Mouse (Mus musculus) kidney, embryonic 15.5 days (tissue): ENCODE measurements around the gene Pabpn1l. TPM values are rescaled to one million over a fixed set of nuclear protein-coding genes. Genes with fewer than 3 reads are reported as not detected.

Experiments used
- ATAC-seq: fragments of 200-750 bp; cut with Nextera tagmentation; replicated peaks from 2 replicates; pipeline ENCODE4 v1.8.0; 2017; ENCODE audit warnings: moderate TSS enrichment; ENCODE audit not compliant: low FRiP score
- H3K27ac ChIP-seq: fragments of 300-500 bp; sonication (generic); 2 replicates; pipeline ENCODE4 v1.5.1; 2015; ENCODE audit warnings: mild to moderate bottlenecking, inconsistent platforms
- H3K27me3 ChIP-seq: fragments of 300-500 bp; sonication (generic); 2 replicates; pipeline ENCODE4 v1.6.1; 2015; ENCODE audit warnings: inconsistent platforms
- H3K36me3 ChIP-seq: fragments of 300-500 bp; sonication (generic); 2 replicates; pipeline ENCODE4 v1.6.1; 2015; ENCODE audit warnings: inconsistent platforms
- H3K4me1 ChIP-seq: fragments of 300-500 bp; sonication (generic); 2 replicates; pipeline ENCODE4 v1.6.1; 2015; ENCODE audit warnings: inconsistent platforms
- H3K4me2 ChIP-seq: fragments of 300-500 bp; sonication (generic); 2 replicates; pipeline ENCODE4 v1.6.1; 2015; ENCODE audit warnings: moderate library complexity, mild to moderate bottlenecking, inconsistent platforms
- H3K4me3 ChIP-seq: fragments of 300-500 bp; sonication (generic); replicated peaks from 2 replicates; pipeline ENCODE4 v1.5.1; 2015; ENCODE audit warnings: mild to moderate bottlenecking, inconsistent platforms
- H3K9ac ChIP-seq: fragments of 300-500 bp; sonication (generic); 2 replicates; pipeline ENCODE4 v1.6.1; 2015; ENCODE audit warnings: mild to moderate bottlenecking, inconsistent platforms
- H3K9me3 ChIP-seq: fragments of 300-500 bp; sonication (generic); replicated peaks from 2 replicates; pipeline ENCODE4 v1.6.1; 2016; ENCODE audit warnings: inconsistent platforms
- WGBS: fragments of 180-500 bp; shearing (Covaris S2); methylation state at CpG from one replicate; pipeline ENCODE4 v1.1.7; 2015; ENCODE audit warnings: mixed read lengths; 5-methylcytosine and 5-hydroxymethylcytosine counted together
- polyA plus RNA-seq: library from polyadenylated mRNA; unstranded; fragments of >200 nt; fragmentation: Nextera tagmentation; extraction: Ambion mirVana; gene quantifications from 2 replicates; pipeline ENCODE4 v1.2.1, GENCODE M21; 2015

Gene Pabpn1l
- polyA plus RNA-seq, 1 experiment from 2014 or later = 0.18 TPM

DNA sequence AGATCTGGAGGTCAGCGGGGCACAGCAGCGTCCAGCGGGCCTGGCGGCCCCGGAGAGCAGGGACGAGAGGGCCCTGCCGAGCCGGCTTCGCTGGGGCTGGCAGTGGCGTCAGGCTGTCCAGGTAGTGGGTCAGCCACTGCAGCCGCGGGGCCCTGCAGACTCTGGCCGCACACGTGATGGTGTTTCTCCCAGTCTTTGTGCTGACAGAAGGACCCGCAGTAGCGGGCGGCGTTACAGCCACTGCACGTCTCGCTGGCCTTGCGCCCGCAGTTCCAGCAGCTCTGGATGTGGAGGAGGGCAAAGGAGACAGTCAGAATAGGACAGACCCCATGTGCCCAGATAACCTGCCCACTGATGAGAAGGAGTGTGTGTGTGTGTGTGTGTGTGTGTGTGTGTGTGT is 8.2 kb upstream of the Pabpn1l start:
- WGBS = 54% methylated on average over 22 of the region's 22 CpGs
- Histone ChIP-seq H3K27me3 (peaks cover 15% of the 10 kb centered on the region), H3K4me2 (peak overlapping the region; percentile 14), H3K4me1 (0 out of 2 replicates have a peak, but pooled peaks cover 11% of the 10 kb centered on the region), H3K9me3 (no peaks in the 10 kb centered on the region), H3K4me3 (no peak overlapping the region), H3K36me3 (peaks cover 8% of the 10 kb centered on the region; the same call in 1 of the 2 replicates), H3K9ac (no peak overlapping the region), H3K27ac (no peak overlapping the region)
- peak; percentile 52 for ATAC-seq

DNA sequence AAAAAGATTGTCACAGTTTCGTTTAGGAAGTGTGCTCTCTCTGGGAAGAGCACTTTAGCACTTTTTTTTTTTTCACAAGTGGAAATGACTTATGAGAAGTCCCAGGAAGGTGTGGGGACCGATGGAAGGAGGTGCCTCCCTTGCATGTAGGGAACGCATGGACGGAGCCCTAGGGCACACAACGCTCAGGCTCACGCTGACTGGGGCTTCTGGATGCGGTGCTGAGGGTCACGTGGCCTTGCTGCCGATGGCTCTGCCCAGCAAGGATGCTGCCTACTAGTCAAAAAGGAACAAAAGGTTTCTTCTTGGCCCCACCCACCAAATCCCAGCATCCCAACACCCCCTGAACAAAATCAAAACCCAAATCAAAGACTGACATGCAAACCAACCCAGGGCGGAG is 6.8 kb upstream of the Pabpn1l start:
- WGBS = 37% methylated on average over 10 of the region's 10 CpGs
- H3K4me3 ChIP-seq = no peak overlapping the region

DNA sequence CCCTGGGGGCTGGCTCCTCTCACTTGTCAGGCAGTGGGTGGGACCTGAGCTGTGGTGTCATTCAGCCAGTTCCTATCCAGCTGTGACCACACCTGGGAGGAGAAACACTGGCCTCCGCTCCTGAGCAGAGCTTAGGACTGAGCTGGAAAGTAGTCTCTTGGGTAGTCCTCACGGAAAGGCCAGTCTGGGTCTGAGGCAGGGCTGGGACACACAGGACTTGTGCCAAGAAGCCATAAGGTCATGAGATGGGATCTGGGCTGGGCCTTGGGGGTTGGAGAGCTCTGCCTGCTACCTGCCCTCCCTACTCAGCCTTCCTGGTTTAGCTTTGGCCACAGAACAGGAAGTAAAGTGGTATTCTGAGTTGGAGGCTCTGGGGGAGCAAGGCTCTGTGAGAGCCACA is 4.4 kb upstream of the Pabpn1l start:
- no peak overlapping the region for H3K27ac ChIP-seq
- H3K27me3 ChIP-seq = peaks cover 15% of the 10 kb centered on the region
- H3K36me3 ChIP-seq = no peaks in the 10 kb centered on the region
- ATAC-seq = no peak
- WGBS = 79% methylated on average over 2 of the region's 2 CpGs
- H3K4me1 ChIP-seq = peaks cover 5% of the 10 kb centered on the region; the same call in 1 of the 2 replicates
- H3K9ac ChIP-seq = no peak overlapping the region
- no peaks in the 10 kb centered on the region for H3K9me3 ChIP-seq
- no peak overlapping the region for H3K4me3 ChIP-seq
- no peak overlapping the region for H3K4me2 ChIP-seq

More for the DNA sequence above, 6.8 kb upstream of the Pabpn1l start:
- Histone ChIP-seq H3K9ac (no peak overlapping the region), H3K4me2 (no peak overlapping the region), H3K27ac (no peak overlapping the region), H3K9me3 (no peaks in the 10 kb centered on the region), H3K27me3 (peaks cover 15% of the 10 kb centered on the region), H3K4me1 (0 out of 2 replicates have a peak, but pooled peaks cover 4% of the 10 kb centered on the region), H3K36me3 (peaks cover 8% of the 10 kb centered on the region; the same call in 1 of the 2 replicates)
- no peak for ATAC-seq

DNA sequence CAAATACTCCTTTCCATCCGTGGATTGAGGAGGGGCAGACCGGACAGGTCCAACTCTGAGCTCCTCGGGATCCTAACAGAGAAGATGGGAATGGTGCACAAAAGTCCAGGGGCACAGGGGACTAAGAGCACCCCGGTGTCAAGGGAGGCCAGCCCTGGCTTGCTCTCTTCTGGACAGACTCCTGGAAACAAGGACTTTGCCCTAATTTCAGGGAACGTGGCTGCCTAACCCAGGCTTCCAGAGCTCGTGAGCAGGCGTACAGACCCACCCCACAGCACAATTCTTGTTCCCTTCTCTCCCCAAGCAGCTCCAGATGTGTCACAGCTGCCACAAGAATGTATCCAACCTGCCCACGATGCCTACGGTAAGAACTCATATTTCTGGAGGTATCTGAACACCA is 3.3 kb upstream of the Pabpn1l start:
- 84% methylated on average over 9 of the region's 9 CpGs for WGBS
- Histone ChIP-seq H3K9ac (no peak overlapping the region), H3K36me3 (no peaks in the 10 kb centered on the region), H3K9me3 (no peaks in the 10 kb centered on the region), H3K4me2 (no peak overlapping the region), H3K27me3 (peaks cover 15% of the 10 kb centered on the region), H3K27ac (no peak overlapping the region), H3K4me3 (no peak overlapping the region), H3K4me1 (peaks cover 13% of the 10 kb centered on the region)
- ATAC-seq = no peak

DNA sequence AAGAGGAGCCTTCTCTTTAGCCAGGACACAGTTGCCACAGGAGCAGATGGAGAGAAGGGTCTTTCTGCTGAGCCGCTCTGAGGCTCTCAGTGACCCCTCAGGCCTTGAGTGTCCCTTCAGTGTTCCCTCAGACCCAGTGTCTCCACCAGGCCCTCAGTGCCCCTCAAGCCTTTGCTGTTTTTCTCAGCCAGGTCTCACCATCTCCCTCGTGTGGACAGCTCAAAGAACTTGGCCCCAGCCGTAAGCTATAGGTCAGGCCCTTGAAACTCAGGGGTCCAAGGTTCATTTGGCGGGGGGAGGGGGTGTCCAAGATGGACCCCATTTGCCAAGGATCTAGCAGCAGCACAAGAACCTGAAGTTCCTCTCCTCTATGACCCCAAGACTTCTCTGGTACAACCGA is 2.1 kb upstream of the Pabpn1l start:
- no peak for ATAC-seq
- Histone ChIP-seq H3K4me2 (no peak overlapping the region), H3K9ac (no peak overlapping the region), H3K27me3 (peaks cover 9% of the 10 kb centered on the region), H3K36me3 (no peaks in the 10 kb centered on the region), H3K4me1 (peaks cover 22% of the 10 kb centered on the region), H3K9me3 (no peaks in the 10 kb centered on the region), H3K27ac (no peak overlapping the region), H3K4me3 (no peak overlapping the region)
- 68% methylated on average over 5 of the region's 5 CpGs for WGBS

DNA sequence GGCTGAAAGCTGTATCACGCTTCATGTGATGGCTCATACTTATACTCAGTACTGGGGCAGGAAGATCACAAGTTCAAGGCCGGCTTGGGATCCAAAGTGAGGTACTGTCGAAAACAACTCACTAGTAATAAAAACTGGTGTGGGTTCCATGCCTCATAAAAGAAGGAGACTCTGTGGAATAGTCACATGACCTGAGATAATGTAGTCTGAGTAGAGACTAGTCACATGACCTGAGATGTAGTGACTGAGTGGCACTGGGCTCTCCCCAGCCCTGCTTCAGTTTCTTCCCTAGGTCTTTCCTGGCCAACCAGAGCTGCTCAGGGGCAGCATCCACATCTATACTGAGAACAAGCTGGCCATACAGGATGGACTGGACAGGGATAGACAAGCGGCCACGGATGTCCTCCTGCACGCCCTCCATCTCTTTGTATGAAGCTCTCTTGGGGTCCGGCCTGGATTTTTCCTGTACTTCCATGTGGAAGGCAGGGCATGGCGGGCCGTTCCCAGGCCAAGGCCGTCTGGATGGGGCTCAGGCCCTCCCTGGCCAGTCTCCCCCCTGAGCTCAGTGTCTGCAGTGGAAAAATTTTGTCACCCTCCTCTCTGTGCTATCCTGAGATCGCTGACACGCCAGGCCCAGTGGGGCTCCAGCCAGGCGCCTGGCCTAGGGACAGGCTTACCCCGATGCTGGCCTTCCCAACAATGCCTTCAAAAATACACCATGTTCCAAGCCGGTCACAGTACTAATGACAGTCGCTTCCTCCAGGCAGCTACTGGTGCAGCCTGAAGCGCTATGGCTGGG is 1.5 kb upstream of the Pabpn1l start:
- Histone ChIP-seq H3K4me2 (no peak overlapping the region), H3K4me1 (peaks cover 25% of the 10 kb centered on the region), H3K4me3 (no peak overlapping the region), H3K27ac (no peak overlapping the region), H3K36me3 (no peaks in the 10 kb centered on the region), H3K9me3 (no peaks in the 10 kb centered on the region), H3K9ac (no peak overlapping the region), H3K27me3 (0 out of 2 replicates have a peak, but pooled peaks cover 5% of the 10 kb centered on the region)
- ATAC-seq = no peak
- WGBS = 91% methylated on average over 17 of the region's 17 CpGs

DNA sequence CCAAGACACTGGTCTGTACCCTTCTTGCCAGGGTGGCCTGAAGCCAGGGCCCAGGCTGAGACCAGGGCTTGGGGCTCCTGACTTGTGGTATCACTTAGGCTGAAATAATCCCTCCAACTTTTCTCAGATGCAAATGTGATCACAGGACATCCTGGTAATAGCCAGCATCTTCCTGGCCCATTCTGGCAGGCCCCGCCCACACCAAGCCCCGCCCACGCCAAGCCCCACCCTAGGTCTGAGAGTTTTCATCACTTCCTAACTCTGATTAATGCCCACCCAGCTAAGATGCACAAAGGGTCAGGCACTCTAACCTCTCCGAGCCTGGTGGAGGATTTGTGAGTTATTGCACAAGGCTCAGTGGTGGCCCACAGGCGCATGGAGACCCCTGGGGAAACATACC is 2.1 kb downstream of the Pabpn1l start:
- ATAC-seq = no peak
- H3K27me3 ChIP-seq = no peaks in the 10 kb centered on the region
- WGBS = 25% methylated on average over 5 of the region's 5 CpGs

DNA sequence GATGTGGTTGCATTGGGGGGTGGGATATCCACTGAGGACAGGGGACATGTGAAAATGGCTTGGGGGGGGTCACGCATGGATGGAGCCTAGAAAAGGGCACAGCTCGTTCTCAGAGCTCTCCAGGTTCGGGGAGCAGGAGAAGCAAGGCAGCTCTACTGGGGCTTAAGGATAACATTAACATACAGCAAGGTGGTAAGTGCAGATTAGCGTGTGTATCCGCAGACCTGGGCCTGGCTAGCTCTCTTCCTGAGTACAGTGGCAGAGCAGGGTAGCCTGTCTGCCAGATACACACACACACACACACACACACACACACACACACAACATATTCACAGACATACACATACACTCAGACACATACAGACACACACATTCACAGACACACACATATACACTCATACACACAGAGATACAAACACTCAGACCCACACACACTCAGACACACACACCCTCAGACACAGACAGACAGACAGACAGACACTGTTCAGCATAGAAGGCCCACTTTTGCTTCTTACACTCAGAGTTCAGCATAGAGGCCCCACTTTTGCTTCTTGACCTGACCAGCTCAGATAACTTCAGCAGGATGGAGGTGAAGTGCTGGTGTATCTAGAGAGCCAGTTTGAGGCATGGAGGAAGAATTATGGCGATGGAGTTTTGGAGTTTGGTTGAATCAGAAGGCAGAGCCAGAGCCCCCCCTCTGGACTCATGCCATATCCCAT is 3.7 kb downstream of the Pabpn1l start:
- H3K27ac ChIP-seq = no peak overlapping the region
- H3K4me1 ChIP-seq = peaks cover 35% of the 10 kb centered on the region
- H3K36me3 ChIP-seq = peaks cover 12% of the 10 kb centered on the region; the same call in 1 of the 2 replicates
- H3K9me3 ChIP-seq = no peaks in the 10 kb centered on the region
- no peak overlapping the region for H3K4me3 ChIP-seq
- H3K4me2 ChIP-seq = no peak overlapping the region
- H3K9ac ChIP-seq = no peak overlapping the region
- no peak for ATAC-seq
- no peaks in the 10 kb centered on the region for H3K27me3 ChIP-seq
- WGBS = 68% methylated on average over 6 of the region's 6 CpGs

More for the DNA sequence above, 2.1 kb downstream of the Pabpn1l start:
- Histone ChIP-seq H3K9ac (no peak overlapping the region), H3K4me2 (no peak overlapping the region), H3K36me3 (peaks cover under 1% of the 10 kb centered on the region; the same call in 1 of the 2 replicates), H3K9me3 (no peaks in the 10 kb centered on the region), H3K27ac (no peak overlapping the region), H3K4me3 (no peak overlapping the region), H3K4me1 (peaks cover 35% of the 10 kb centered on the region)

DNA sequence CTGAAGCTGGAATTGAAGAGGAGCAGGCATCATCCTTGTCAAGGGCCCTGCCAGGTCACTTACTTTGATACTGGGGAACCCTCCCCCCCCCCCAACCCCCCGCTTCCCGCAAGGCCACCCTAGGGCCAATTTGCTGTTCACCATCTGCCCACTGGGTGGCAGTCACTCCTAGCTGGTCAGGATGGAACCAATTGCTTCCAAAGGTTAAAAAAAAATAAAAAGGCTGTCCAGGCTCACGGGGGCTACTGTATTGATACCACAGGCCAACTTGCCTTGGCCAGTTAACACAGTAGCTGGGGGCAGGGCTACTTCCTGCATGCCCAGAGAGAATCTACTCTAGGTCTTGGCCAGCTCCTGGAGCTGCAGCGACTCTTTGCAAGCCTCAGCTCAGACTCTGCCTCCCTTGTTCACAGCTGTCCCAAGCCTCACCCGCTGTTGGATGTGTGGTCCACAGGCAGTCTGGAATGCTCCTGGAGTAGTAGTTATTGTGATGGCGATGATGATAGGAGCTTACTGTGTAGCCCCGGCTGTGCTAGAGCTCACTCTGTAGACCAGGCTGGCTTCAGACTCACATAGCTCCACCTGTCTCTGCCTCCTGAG is 4.5 kb downstream of the Pabpn1l start:
- Histone ChIP-seq H3K4me2 (no peak overlapping the region), H3K4me1 (peaks cover 35% of the 10 kb centered on the region), H3K9me3 (no peaks in the 10 kb centered on the region), H3K27me3 (no peaks in the 10 kb centered on the region), H3K9ac (no peak overlapping the region), H3K27ac (peak overlapping the region; percentile 37; the same call in 1 of the 2 replicates), H3K36me3 (peaks cover 12% of the 10 kb centered on the region; the same call in 1 of the 2 replicates), H3K4me3 (no peak overlapping the region)
- no peak; the same call in 1 of the 2 replicates for ATAC-seq
- 39% methylated on average over 5 of the region's 7 CpGs for WGBS

DNA sequence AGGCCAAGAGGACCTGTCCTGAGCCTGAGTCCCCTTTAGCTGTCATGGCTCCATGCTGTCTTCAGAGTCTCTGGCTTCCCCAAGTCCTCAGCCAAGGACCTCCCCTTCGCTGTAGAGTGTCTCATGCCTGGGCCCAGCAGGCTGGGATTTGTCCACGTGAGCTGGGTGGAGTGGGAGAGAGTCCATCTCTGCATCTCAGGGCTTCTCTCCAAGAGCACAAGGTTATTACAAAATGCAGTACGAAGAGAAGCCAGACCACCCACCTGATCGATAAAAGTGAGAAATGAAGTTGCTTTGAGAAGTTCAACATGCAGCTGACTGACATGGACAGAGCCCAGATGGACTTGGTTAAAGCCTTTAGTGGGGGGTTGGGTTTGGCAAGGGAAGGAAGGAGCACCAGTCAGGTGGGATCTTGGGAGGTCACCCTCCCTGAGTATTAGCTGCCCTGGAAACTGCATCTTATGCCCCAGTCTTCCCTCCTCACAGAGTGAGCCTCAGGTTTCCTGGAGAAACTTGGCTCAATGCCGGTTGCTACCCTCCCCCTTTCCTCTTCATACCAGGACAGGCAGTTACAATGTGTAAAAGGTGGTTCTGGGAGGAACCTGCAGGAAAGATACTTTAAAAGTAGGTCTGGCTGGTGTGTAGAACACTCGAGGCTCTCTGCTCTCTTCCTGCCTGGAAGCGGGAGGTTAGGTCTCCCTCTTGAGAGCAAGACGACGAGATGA is 6.2 kb downstream of the Pabpn1l start:
- 63% methylated on average over 9 of the region's 9 CpGs for WGBS
- no peaks in the 10 kb centered on the region for H3K9me3 ChIP-seq
- H3K4me2 ChIP-seq = no peak overlapping the region
- H3K9ac ChIP-seq = no peak overlapping the region
- no peak for ATAC-seq
- no peaks in the 10 kb centered on the region for H3K27me3 ChIP-seq
- H3K27ac ChIP-seq = no peak overlapping the region
- H3K4me1 ChIP-seq = peaks cover 42% of the 10 kb centered on the region
- H3K4me3 ChIP-seq = no peak overlapping the region
- H3K36me3 ChIP-seq = peaks cover 12% of the 10 kb centered on the region; the same call in 1 of the 2 replicates

DNA sequence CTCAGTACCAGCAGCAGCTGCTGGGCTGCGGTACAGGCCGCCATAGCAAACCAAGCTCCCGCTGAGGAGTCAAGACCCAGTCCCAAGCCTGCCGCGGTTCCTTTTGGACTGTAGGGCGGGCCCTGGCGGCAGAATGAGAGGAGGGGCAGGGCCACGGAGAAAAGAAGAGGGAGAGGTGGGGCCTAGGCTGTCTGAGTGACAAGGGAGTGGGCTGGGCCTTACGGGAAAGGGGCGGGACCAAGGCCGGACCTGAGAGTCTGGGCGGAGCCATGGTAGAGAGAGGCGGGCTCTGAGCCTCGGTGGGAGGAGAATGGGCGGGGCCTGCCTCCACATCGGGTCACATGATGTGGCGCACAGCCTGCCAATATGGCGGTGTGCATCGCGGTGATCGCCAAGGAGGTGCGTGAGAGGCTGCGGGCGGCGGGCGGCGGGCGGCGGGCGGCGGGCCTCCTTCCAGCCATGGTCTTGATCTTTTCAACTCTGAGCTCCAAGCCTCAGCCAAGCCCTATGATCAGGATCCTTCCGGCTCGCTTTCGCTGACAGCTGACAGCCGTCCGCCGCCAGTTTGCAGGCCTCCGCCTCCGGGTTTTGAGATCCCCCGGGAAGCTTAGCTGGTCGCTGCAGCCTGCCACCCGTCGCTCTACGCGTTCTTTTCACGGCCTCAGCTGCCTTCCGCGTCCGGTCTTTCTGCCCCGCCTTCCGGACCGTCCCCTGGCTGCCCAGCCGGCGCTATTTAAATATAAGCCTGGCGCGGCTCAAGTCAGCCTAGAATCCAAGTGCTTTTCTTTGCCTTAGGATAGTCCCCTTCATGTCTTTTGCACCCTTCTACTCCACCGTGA is 11.0 kb downstream of the Pabpn1l start, which contains the start of the genes Galns and Trappc2l:
Galns (minus strand) TSS at position 169 of the 839 bp plus-strand sequence.
Trappc2l (plus strand) TSS at position 346 of the 839 bp plus-strand sequence.
- H3K4me3 ChIP-seq = peak within 1 kb of the TSS; percentile 77
- peak within 1 kb of the TSS; percentile 90 for H3K27ac ChIP-seq
- H3K36me3 ChIP-seq = peaks cover 12% of the 10 kb centered on the region; the same call in 1 of the 2 replicates
- H3K9ac ChIP-seq = peak within 1 kb of the TSS; percentile 58
- no peaks in the 10 kb centered on the region for H3K27me3 ChIP-seq
- H3K4me1 ChIP-seq = peaks cover 29% of the 10 kb centered on the region
- peak; percentile 97 for ATAC-seq
- H3K4me2 ChIP-seq = peak within 1 kb of the TSS; percentile 83
- WGBS = under 1% methylated on average over 56 of the region's 57 CpGs
- no peaks in the 10 kb centered on the region for H3K9me3 ChIP-seq
